Mouse (Mus musculus) G1E (cell line): ENCODE data around the gene Kcnma1. TPM values are rescaled to one million over a fixed set of nuclear protein-coding genes. Genes with fewer than 3 reads are reported as not detected.

Source experiments
- ATAC-seq: 2 replicates; pipeline ENCODE4 v1.8.0; 2016; ENCODE audit warnings: mild to moderate bottlenecking; ENCODE audit not compliant: insufficient number of reproducible peaks, poor library complexity, low FRiP score, severe bottlenecking; ENCODE audit errors: extremely low read depth
- DNase-seq: peaks from one replicate; pipeline ENCODE4 v3.0.0; 2012; ENCODE audit warnings: low spot score
- H3K27me3 ChIP-seq: 2 replicates; pipeline ENCODE4 v1.6.1; 2012; ENCODE audit warnings: mild to moderate bottlenecking, low read length, inconsistent platforms; ENCODE audit not compliant: insufficient read depth
- H3K36me3 ChIP-seq: replicated peaks from 2 replicates; pipeline ENCODE3; 2012; ENCODE audit warnings: mild to moderate bottlenecking, inconsistent platforms
- H3K4me1 ChIP-seq: 2 replicates; pipeline ENCODE4 v1.6.1; 2012; ENCODE audit warnings: low read depth, low read length, inconsistent platforms, mixed read lengths; ENCODE audit not compliant: insufficient read depth
- H3K4me3 ChIP-seq: 2 replicates; pipeline ENCODE4 v1.5.1; 2012; ENCODE audit warnings: low read depth, mild to moderate bottlenecking, inconsistent platforms, low read length, moderate library complexity, mixed read lengths
- H3K9me3 ChIP-seq: replicated peaks from 2 replicates; pipeline ENCODE4 v1.6.1; 2012; ENCODE audit warnings: inconsistent platforms
- CTCF ChIP-seq: IDR thresholded peaks from 2 replicates; pipeline ENCODE4 v1.5.1; 2012; ENCODE audit warnings: low read depth, low read length, inconsistent platforms, mixed read lengths
- GATA1 ChIP-seq: IDR thresholded peaks from 2 replicates; pipeline ENCODE4 v1.6.1; 2012; ENCODE audit warnings: borderline replicate concordance, low read length, inconsistent platforms, mixed read lengths
- GATA2 ChIP-seq: IDR thresholded peaks from 2 replicates; pipeline ENCODE4 v1.6.1; 2012; ENCODE audit warnings: low read depth, low read length, inconsistent platforms, borderline replicate concordance
- POLR2AphosphoS5 ChIP-seq: IDR thresholded peaks from 2 replicates; pipeline ENCODE4 v1.6.1; 2012; ENCODE audit warnings: low read depth, low read length, inconsistent platforms; ENCODE audit not compliant: insufficient replicate concordance
- TAL1 ChIP-seq: conservative IDR thresholded peaks from 2 replicates; pipeline ENCODE4 v1.6.1; 2012; ENCODE audit warnings: low read depth, low read length, inconsistent platforms, mixed read lengths
- polyA plus RNA-seq: library from polyadenylated mRNA; stranded (reverse); fragments of >175 nt; gene quantifications from 2 replicates; pipeline ENCODE4 v1.2.3, GENCODE M21; 2012
- total RNA-seq, 2 experiments: library from RNA; stranded (forward) in 1 of 2; stranded (reverse) in 1 of 2; fragments of 200-1000 nt in 1 of 2; fragments of >200 nt in 1 of 2; fragmentation: Nextera tagmentation in 1 of 2; gene quantifications; 2 replicates each; pipeline ENCODE4 v1.2.3; 2014 to 2017

The Kcnma1 gene
- total and polyA plus RNA-seq, 3 experiments: 0.27 TPM; not detected in 2

GRCm38 (mm10) chr14:23810081-23810480 is 204.2 kb downstream of the Kcnma1 start:
- ATAC-seq: no peak
- H3K9me3 ChIP-seq: no peaks in the 10 kb centered on the region
- H3K36me3 ChIP-seq: no peaks in the 10 kb centered on the region
- H3K4me1 ChIP-seq: no peaks in the 10 kb centered on the region
- H3K27me3 ChIP-seq: no peaks in the 10 kb centered on the region
- no peak for DNase-seq
- TF ChIP-seq CTCF: no peak
- H3K4me3 ChIP-seq: no peak overlapping the region

- no peaks in the 10 kb centered on the region for H3K9me3 ChIP-seq
- H3K4me1 ChIP-seq: no peaks in the 10 kb centered on the region
- H3K27me3 ChIP-seq: no peaks in the 10 kb centered on the region
- no peak overlapping the region for H3K4me3 ChIP-seq
- TF ChIP-seq GATA2 (no peak), TAL1 (no peak), POLR2AphosphoS5 (no peak), CTCF (no peak), GATA1 (no peak)
- DNase-seq (no peak), ATAC-seq (no peak)
- H3K36me3 ChIP-seq: no peaks in the 10 kb centered on the region
These were observed 205.2 kb downstream of the Kcnma1 start for GRCm38 (mm10) chr14:23809124-23809523.

GRCm38 (mm10) chr14:23806378-23806777 is 207.9 kb downstream of the Kcnma1 start:
- no peaks in the 10 kb centered on the region for H3K4me1 ChIP-seq
- H3K36me3 ChIP-seq: no peaks in the 10 kb centered on the region
- DNase-seq: no peak
- TF ChIP-seq GATA1 (no peak), TAL1 (no peak), GATA2 (no peak), CTCF (no peak), POLR2AphosphoS5 (no peak)
- no peak for ATAC-seq
- H3K27me3 ChIP-seq: no peaks in the 10 kb centered on the region
- H3K9me3 ChIP-seq: no peaks in the 10 kb centered on the region
- no peak overlapping the region for H3K4me3 ChIP-seq

GRCm38 (mm10) chr14:23796878-23797277 is 217.4 kb downstream of the Kcnma1 start:
- Histone ChIP-seq H3K27me3 (no peaks in the 10 kb centered on the region), H3K9me3 (no peaks in the 10 kb centered on the region), H3K36me3 (no peaks in the 10 kb centered on the region), H3K4me1 (no peaks in the 10 kb centered on the region), H3K4me3 (no peak overlapping the region)
- DNase-seq: no peak
- TF ChIP-seq GATA2 (no peak), TAL1 (no peak), CTCF (no peak), POLR2AphosphoS5 (no peak)
- no peak for ATAC-seq

GRCm38 (mm10) chr14:23792674-23793073 is 221.6 kb downstream of the Kcnma1 start:
- Histone ChIP-seq H3K9me3 (no peaks in the 10 kb centered on the region), H3K4me1 (no peaks in the 10 kb centered on the region), H3K4me3 (no peak overlapping the region), H3K36me3 (no peaks in the 10 kb centered on the region), H3K27me3 (no peaks in the 10 kb centered on the region)
- ATAC-seq: no peak
- TF ChIP-seq GATA2 (no peak), GATA1 (no peak), TAL1 (no peak)
- DNase-seq: no peak

- H3K4me1 ChIP-seq: no peaks in the 10 kb centered on the region
- TF ChIP-seq GATA2 (no peak), GATA1 (no peak), POLR2AphosphoS5 (no peak), TAL1 (no peak), CTCF (no peak)
- no peak for ATAC-seq
These were observed 222.2 kb downstream of the Kcnma1 start for GRCm38 (mm10) chr14:23792076-23792475.

GRCm38 (mm10) chr14:23791261-23791691 is 223.0 kb downstream of the Kcnma1 start:
- DNase-seq: no peak
- Histone ChIP-seq H3K9me3 (no peaks in the 10 kb centered on the region), H3K4me3 (no peak overlapping the region), H3K27me3 (no peaks in the 10 kb centered on the region), H3K36me3 (no peaks in the 10 kb centered on the region), H3K4me1 (no peaks in the 10 kb centered on the region)
- ATAC-seq: no peak
- TF ChIP-seq POLR2AphosphoS5 (no peak), CTCF (no peak; the same call in 1 of the 2 replicates), GATA1 (no peak), GATA2 (no peak), TAL1 (no peak)

More at GRCm38 (mm10) chr14:23792076-23792475, 222.2 kb downstream of the Kcnma1 start:
- no peaks in the 10 kb centered on the region for H3K9me3 ChIP-seq
- H3K27me3 ChIP-seq: no peaks in the 10 kb centered on the region
- H3K4me3 ChIP-seq: no peak overlapping the region
- no peaks in the 10 kb centered on the region for H3K36me3 ChIP-seq
- DNase-seq: no peak
